Mouse (Mus musculus) activated CD4-positive, CD25-positive, alpha-beta regulatory T cell (primary cell): Measurements from ENCODE around the gene Nip7. TPM values are rescaled to one million over a fixed set of nuclear protein-coding genes. Genes with fewer than 3 reads are reported as not detected.

Source experiments
- polyA plus RNA-seq, 2 experiments: library from polyadenylated mRNA; unstranded; fragments of 100-300 nt; shearing (Covaris generic); gene quantifications; one replicate each; pipeline ENCODE4 v1.2.1; 2017

The Nip7 gene
- polyA plus RNA-seq = 100 to 1,000 TPM in 1 of 2 experiments, 10 to 100 TPM in 1; 68.2 to 104 TPM

DNA sequence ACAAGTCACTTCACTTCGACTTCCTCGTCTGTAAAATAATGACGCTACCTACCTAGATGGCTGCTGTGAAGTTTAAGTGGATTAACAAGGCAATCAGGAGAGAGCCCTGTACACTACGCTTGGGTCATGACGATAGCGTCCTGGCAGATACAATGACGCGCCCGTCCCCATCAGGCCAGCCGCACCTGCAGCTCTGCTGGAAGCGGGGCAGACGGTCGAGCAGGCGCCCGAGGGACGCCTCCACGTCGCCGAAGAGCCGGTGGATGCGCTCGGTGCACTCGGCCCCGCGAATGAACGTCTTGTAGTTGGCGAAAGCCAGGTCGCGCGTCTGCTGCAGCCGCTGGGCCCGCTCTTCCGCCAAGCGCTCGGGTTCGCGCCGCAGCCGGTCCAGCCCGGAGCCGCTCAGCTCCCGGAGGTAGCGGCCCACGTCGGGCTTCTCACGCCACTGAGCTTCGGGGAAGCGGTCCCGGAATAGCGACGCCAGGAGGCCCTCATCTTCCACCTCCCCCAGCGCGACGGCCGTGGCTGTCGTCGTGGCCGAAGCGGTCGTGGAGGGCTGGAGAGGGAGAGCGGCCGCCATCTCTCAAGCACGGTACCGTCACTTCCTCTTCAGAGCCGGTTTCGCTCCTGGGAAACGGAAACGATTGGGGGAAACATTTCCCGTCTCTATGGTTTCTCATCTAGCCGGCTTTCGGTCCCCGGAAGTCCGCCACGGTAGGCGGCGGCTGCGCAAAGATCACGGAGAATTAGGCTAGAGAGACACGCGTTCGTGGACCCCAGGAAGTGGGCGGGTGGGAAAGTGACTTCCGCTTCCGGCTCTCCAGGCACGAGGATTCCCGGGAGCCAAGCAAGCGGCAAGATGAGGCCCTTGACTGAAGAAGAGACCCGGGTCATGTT, at the start of gene Nip7, which contains the start of gene Cog8:
Gene Nip7, plus strand, starts transcription at position 802 of the 897 bp plus-strand sequence.
Gene Cog8, minus strand, starts transcription at position 614 of the 897 bp plus-strand sequence.

GRCm38 (mm10) chr8:107030650-107031576, 25.8 kb upstream of the Nip7 start, which contains the start of gene Vps4a:
Gene Vps4a (plus strand): TSS chr8:107031222.

DNA sequence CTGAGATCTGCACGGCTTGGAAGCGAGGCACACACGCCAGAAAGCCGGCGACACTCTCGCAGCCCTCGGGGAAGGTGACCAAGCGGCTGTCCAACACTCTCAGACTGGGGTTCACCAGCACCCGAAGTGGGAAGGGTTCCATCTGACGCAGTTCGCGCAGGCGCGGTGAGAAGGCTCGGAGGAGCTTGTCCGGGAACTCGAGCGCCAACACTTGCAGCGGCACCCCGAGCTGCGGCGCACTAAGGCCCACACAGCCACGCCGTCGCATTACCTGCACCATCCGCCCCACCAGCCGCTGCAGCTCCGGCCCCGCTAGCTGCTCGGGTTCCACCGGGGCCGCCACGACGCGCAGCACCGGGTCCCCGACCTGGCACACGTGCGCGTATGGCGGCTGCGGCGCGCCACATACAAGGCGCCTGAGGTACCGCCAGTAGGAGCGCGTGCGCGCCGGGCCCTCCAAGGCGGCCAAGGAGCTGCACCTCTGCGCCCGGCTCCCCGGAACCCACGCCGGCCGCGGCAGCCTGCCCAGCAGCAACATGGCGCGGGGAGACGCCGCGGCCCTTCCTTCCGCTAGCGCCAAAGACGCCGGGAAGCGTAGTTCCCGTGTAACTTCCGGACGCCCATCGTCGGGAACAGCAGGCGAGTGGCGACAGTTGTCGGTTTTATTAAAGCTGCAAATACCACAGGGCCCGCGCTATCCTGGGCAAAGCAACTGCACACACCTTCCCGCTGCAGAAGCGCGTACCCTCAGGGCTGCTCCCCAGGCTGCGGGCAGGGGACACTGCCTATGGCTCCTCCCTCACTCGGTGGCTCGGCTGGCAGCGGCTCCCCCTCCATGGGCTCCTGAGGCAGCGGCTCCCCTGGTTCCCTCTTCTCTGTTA, 8.4 kb upstream of the Nip7 start, which contains the start of gene Pdf:
Gene Pdf, minus strand, starts transcription at position 554 of the 881 bp plus-strand sequence.

DNA sequence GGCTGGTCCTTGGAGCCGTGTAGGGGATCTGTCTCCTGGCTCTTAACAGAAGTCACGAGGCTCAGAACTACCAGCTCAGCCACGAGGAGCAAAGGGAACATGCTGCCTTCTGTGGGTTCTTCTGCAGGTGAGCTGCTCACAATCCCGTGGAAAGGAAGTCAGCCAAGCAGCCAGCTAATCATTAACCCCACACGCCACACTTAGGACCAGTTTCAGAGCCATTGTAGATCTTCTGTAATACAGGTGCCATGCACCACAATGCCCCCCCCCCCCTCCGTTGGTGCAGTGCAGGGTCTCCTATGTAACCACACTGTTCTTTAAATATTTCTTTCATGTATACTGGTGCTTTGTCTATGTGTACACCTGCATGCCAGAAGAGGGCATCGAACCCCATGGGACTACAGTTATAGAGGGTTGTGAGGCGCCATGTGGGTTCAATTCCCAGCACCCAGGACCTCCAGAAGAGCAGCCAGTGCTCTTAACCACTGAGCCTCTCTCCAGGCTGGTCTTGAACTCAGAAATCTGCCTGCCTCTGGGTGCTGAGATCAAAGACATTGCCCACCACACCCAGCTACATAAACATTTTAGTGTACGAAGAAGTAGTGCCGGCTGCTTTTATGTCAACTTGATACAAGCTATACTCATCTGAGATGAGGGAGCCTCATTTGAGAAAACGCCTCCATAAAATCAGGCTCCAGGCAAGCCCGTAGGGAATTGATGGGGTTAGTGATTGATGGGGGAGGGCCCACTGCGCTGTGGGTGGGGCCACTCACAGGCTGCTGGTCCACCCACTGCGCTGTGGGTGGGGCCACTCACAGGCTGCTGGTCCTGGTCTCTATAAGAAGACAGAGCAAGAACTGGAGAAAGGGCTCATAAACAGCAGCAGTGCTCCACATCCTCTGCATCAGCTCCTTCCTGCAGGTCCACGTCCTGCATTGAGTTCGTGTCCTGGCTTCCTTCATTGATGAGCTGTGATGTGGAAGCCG, 9.1 kb downstream of the Nip7 start, which contains the start of gene Tmed6:
Gene Tmed6, minus strand, starts transcription at position 134 of the 986 bp plus-strand sequence.

GRCm38 (mm10) chr8:107096366-107097036, 39.8 kb downstream of the Nip7 start, which contains the start of gene Terf2:
Gene Terf2 (minus strand): TSS chr8:107096547.

Other genes starting within 250 kb of the Nip7 start
- gene Has3, start 186.6 kb upstream of the Nip7 start, polyA plus RNA-seq = under 1 TPM; 0.06 to 0.14 TPM
- gene Utp4, start 163.2 kb upstream of the Nip7 start, polyA plus RNA-seq = 10 to 100 TPM; 45.3 to 61.1 TPM
- 10 to 100 TPM; 17.6 to 20.3 TPM for gene Sntb2, start 121.1 kb upstream of the Nip7 start, polyA plus RNA-seq
- gene Vps4a, start 25.7 kb upstream of the Nip7 start, polyA plus RNA-seq = 10 to 100 TPM; 58.1 to 66.9 TPM
- 10 to 100 TPM; 10.6 to 19.1 TPM for gene Pdf, start 8.3 kb upstream of the Nip7 start, polyA plus RNA-seq
- 10 to 100 TPM; 58.9 to 67.4 TPM for gene Cog8, start 188 bp upstream of the Nip7 start, polyA plus RNA-seq
- gene Tmed6, start 8.8 kb downstream of the Nip7 start, polyA plus RNA-seq = under 1 TPM in 1 of 2 experiments, not detected in 1; 0.27 TPM
- gene Terf2, start 39.7 kb downstream of the Nip7 start, polyA plus RNA-seq = 10 to 100 TPM; 24.9 to 25.0 TPM
- 10 to 100 TPM; 39.1 to 65.9 TPM for gene Cyb5b, start 93.8 kb downstream of the Nip7 start, polyA plus RNA-seq
- 10 to 100 TPM in 1 of 2 experiments, 1 to 10 TPM in 1; 9.6 to 21.4 TPM for gene Nfat5, start 236.6 kb downstream of the Nip7 start, polyA plus RNA-seq